Mouse (Mus musculus) liver, embryonic 14.5 days (tissue): Measurements from ENCODE around the gene Wdr63. TPM values are rescaled to one million over a fixed set of nuclear protein-coding genes. Genes with fewer than 3 reads are reported as not detected.
A peak's percentile ranks its signal among the peaks of the same experiment; 100 is the strongest.

Experiments
- ATAC-seq: fragments of 200-750 bp; cut with Nextera tagmentation; 2 replicates; pipeline ENCODE4 v1.8.0; 2017; ENCODE audit warnings: moderate number of reproducible peaks, mild to moderate bottlenecking, moderate library complexity; ENCODE audit not compliant: insufficient read depth
- DNase-seq, 3 experiments: peaks; one replicate each; pipeline ENCODE4 v3.0.0-alpha.2; 2012 to 2013; ENCODE audit warnings: low read depth in 3 of 3, low spot score in 3 of 3
- H3K27ac ChIP-seq: fragments of 300-500 bp; sonication (generic); 2 replicates; pipeline ENCODE4 v1.5.1; 2014; ENCODE audit warnings: moderate library complexity, mild to moderate bottlenecking, control low read depth, inconsistent platforms
- H3K27me3 ChIP-seq: fragments of 300-500 bp; sonication (generic); 2 replicates; pipeline ENCODE4 v1.6.1; 2014; ENCODE audit warnings: mild to moderate bottlenecking, low read length, moderate library complexity; ENCODE audit not compliant: control insufficient read depth, insufficient read depth
- H3K36me3 ChIP-seq: fragments of 300-500 bp; sonication (generic); replicated peaks from 2 replicates; pipeline ENCODE4 v1.6.1; 2014; ENCODE audit warnings: low read depth; ENCODE audit not compliant: control insufficient read depth, insufficient read depth
- H3K4me1 ChIP-seq, 2 experiments: fragments of 200-500 bp in 1 of 2; fragments of 300-500 bp in 1 of 2; sonication (generic) in 1 of 2; replicated peaks; 2 replicates each; pipeline ENCODE4 v1.6.1; 2012 to 2014; ENCODE audit warnings: antibody characterized with exemption in 1 of 2, inconsistent platforms in 1 of 2, low read length in 1 of 2; ENCODE audit not compliant: control insufficient read depth in 2 of 2, insufficient read depth in 2 of 2
- H3K4me2 ChIP-seq: fragments of 300-500 bp; sonication (generic); 2 replicates; pipeline ENCODE4 v1.6.1; 2014; ENCODE audit warnings: low read depth, mild to moderate bottlenecking, control low read depth, moderate library complexity
- H3K4me3 ChIP-seq, 2 experiments: fragments of 200-500 bp in 1 of 2; fragments of 300-500 bp in 1 of 2; sonication (generic) in 1 of 2; 2 replicates each; pipeline ENCODE4 v1.5.1; 2012 to 2014; ENCODE audit warnings: low read depth in 2 of 2, low read length in 2 of 2, mild to moderate bottlenecking in 2 of 2, control low read depth in 1 of 2, inconsistent platforms in 1 of 2, moderate library complexity in 1 of 2; ENCODE audit not compliant: insufficient read depth in 1 of 2
- H3K9ac ChIP-seq: fragments of 300-500 bp; sonication (generic); replicated peaks from 2 replicates; pipeline ENCODE4 v1.6.1; 2014; ENCODE audit warnings: mild to moderate bottlenecking, control low read depth, moderate library complexity
- H3K9me3 ChIP-seq: fragments of 300-500 bp; sonication (generic); 2 replicates; pipeline ENCODE4 v1.6.1; 2016; ENCODE audit warnings: low read length, mixed read lengths; ENCODE audit not compliant: control insufficient read depth
- CTCF ChIP-seq: IDR thresholded peaks from 2 replicates; pipeline ENCODE4 v1.5.1; 2016; ENCODE audit warnings: antibody characterized with exemption, low read depth, control low read depth
- EP300 ChIP-seq: IDR thresholded peaks from 2 replicates; pipeline ENCODE4 v1.6.1; 2016; ENCODE audit warnings: antibody characterized with exemption, low read depth
- WGBS: fragments of 180-500 bp; shearing (Covaris S2); extraction: QIAGEN DNeasy Blood & Tissue Kit; methylation state at CpG from one replicate; pipeline ENCODE4 v1.1.7; 2014; ENCODE audit not compliant: insufficient replicate concordance; 5-methylcytosine and 5-hydroxymethylcytosine counted together
- polyA plus RNA-seq, 2 experiments: library from polyadenylated mRNA; depleted of rRNA in 1 of 2; stranded (reverse) in 1 of 2; unstranded in 1 of 2; fragments of >200 nt; fragmentation: Nextera tagmentation in 1 of 2; extraction: Ambion mirVana in 1 of 2; gene quantifications; 2 replicates each; pipeline versions ENCODE4 v1.2.1 to v1.2.3; 2012 to 2014

The Wdr63 gene
- polyA plus RNA-seq, 2 experiments, result 0.04 to 0.15 TPM

- H3K4me1 ChIP-seq, result peaks cover 0 to 2% of the 10 kb centered on the region in 2 experiments; a peak in 1 of 4 replicates
- 74% methylated on average over 11 of the region's 11 CpGs for WGBS
These were observed 66.5 kb downstream of the Wdr63 start for GRCm38 (mm10) chr3:146041382-146041781.

GRCm38 (mm10) chr3:146039132-146039903, 68.6 kb downstream of the Wdr63 start:
- WGBS, result 40% methylated on average over 12 of the region's 12 CpGs
- peak overlapping the region; percentile 11; the same call in 1 of the 2 replicates for H3K4me2 ChIP-seq
- no peaks in the 10 kb centered on the region for H3K9me3 ChIP-seq
- H3K9ac ChIP-seq, result no peak overlapping the region
- peaks cover 0 to 2% of the 10 kb centered on the region in 2 experiments; a peak in 1 of 4 replicates for H3K4me1 ChIP-seq
- H3K27ac ChIP-seq, result no peak overlapping the region
- peak overlapping the region in 1 of 2 experiments; percentile 0; a peak in 1 of 4 replicates for H3K4me3 ChIP-seq
- ATAC-seq (no peak), DNase-seq (no peak)
- H3K27me3 ChIP-seq, result no peaks in the 10 kb centered on the region
- no peaks in the 10 kb centered on the region for H3K36me3 ChIP-seq
- TF ChIP-seq CTCF (no peak), EP300 (no peak)

More at GRCm38 (mm10) chr3:146041382-146041781, 66.5 kb downstream of the Wdr63 start:
- H3K27ac ChIP-seq, result no peak overlapping the region
- H3K27me3 ChIP-seq, result no peaks in the 10 kb centered on the region
- H3K4me2 ChIP-seq, result no peak overlapping the region
- TF ChIP-seq EP300 (no peak), CTCF (no peak)
- DNase-seq (no peak), ATAC-seq (no peak)
- H3K36me3 ChIP-seq, result no peaks in the 10 kb centered on the region
- H3K4me3 ChIP-seq, result no peak overlapping the region
- H3K9ac ChIP-seq, result no peak overlapping the region
- no peaks in the 10 kb centered on the region for H3K9me3 ChIP-seq

- WGBS, result 59% methylated on average over 15 of the region's 15 CpGs
- Histone ChIP-seq H3K9me3 (no peaks in the 10 kb centered on the region), H3K36me3 (no peaks in the 10 kb centered on the region), H3K27me3 (no peaks in the 10 kb centered on the region), H3K4me2 (peak overlapping the region; percentile 18; the same call in 1 of the 2 replicates), H3K9ac (no peak overlapping the region), H3K27ac (no peak overlapping the region), H3K4me3 (no peak overlapping the region), H3K4me1 (peaks cover 0 to 2% of the 10 kb centered on the region in 2 experiments; a peak in 1 of 4 replicates)
- TF ChIP-seq EP300, result no peak
- DNase-seq, result no peak
- ATAC-seq, result peak; percentile 56
These were observed 70.0 kb downstream of the Wdr63 start for GRCm38 (mm10) chr3:146037906-146038305.

- 68% methylated on average over 5 of the region's 5 CpGs for WGBS
- TF ChIP-seq EP300, result no peak
- H3K9me3 ChIP-seq, result no peaks in the 10 kb centered on the region
- H3K27me3 ChIP-seq, result no peaks in the 10 kb centered on the region
- no peak overlapping the region for H3K4me2 ChIP-seq
- no peak for DNase-seq
- no peak overlapping the region for H3K4me3 ChIP-seq
- no peak overlapping the region for H3K9ac ChIP-seq
- peaks cover 0 to 11% of the 10 kb centered on the region in 2 experiments; a peak in 2 of 4 replicates for H3K4me1 ChIP-seq
- H3K36me3 ChIP-seq, result no peaks in the 10 kb centered on the region
- no peak overlapping the region for H3K27ac ChIP-seq
- no peak for ATAC-seq
These were observed 75.0 kb downstream of the Wdr63 start for GRCm38 (mm10) chr3:146032976-146033375.

DNA sequence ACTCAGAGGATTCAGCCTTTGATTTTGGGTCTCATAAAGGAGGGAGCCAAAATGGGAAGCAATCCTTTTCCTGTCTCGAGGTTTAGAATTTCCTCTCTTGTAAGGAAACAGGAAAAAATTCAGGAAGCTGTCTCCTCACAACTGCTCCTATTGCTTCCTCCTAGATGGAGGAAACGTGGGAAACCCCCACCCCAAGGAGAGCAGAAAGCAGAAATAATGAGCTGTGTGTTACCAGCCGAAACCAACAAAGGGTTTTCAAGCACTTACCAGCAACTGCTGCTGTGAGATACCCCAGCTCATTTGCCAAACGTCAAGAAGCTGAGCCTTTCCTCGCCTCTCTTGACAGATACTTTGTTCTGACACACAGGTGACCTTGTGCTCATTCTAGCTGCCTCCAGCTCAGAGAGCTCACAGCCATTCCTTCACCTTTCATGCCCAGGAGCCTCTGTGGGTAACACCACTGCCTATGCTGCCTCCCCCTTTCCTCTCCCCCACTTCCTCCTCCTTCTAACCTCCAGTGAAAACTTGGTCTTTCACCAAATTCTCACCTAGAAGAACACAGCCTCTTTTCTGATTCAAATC, 77.6 kb downstream of the Wdr63 start:
- no peak overlapping the region for H3K9ac ChIP-seq
- TF ChIP-seq EP300, result no peak
- TF ChIP-seq CTCF, result no peak
- peaks cover 0 to 15% of the 10 kb centered on the region in 2 experiments; a peak in 2 of 4 replicates for H3K4me1 ChIP-seq
- H3K4me3 ChIP-seq, result no peak overlapping the region
- H3K27ac ChIP-seq, result no peak overlapping the region
- 8% methylated on average over 5 of the region's 5 CpGs for WGBS
- no peaks in the 10 kb centered on the region for H3K27me3 ChIP-seq
- ATAC-seq (no peak), DNase-seq (no peak)
- H3K9me3 ChIP-seq, result no peaks in the 10 kb centered on the region
- H3K36me3 ChIP-seq, result no peaks in the 10 kb centered on the region
- H3K4me2 ChIP-seq, result no peak overlapping the region
